Mouse (Mus musculus) kidney, adult 8-10 months (tissue): Measurements from ENCODE around the gene Hist1h2ab.
"Not testable (repeated sequence)": the region's sequence is repeated elsewhere in the genome, so short reads cannot be mapped to it uniquely, and the experiment has no call there.

Source experiments
- DNase-seq, 2 experiments: peaks; one replicate each; pipeline ENCODE4 v3.0.0; 2022

The Hist1h2ab gene

DNA sequence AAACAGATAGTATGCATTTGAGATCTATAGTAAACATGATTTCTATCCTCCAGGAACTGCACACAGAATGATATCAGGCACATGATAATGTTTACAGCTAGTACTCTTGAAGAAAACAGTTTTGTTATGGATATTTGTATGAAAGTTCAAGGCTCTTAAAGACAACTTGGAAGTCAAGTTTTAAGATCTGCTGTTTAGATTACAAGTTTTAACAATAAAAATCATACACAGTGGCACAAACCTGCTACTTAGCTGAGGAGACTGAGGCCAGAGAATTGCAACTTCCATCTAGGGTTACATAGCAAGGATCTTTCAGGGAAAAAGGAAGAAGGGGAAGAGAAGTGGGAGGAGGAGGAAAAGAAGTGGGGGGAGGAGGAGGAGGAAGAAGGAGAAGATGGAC, 4.1 kb downstream of the Hist1h2ab start:
- DNase-seq: no peak

DNA sequence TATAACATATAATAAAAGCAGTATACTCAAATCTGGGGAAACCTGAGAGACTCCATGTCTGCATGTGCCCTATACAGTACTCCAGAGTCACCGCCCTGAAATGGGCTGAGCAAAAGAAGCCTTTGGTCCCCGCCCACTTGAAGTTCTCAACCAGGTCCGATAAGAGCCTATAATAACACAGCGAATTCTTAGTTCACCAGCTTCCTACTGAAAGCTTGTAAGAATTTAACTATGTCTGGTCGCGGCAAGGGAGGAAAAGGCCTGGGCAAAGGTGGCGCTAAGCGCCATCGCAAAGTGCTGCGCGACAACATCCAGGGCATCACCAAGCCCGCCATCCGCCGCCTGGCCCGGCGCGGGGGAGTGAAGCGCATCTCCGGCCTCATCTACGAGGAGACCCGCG, 5.9 kb downstream of the Hist1h2ab start, which contains the start of gene Hist1h4b:
Gene Hist1h4b (plus strand): TSS at position 224 of the 400 bp plus-strand sequence.
- peak; percentile 89 to 92 for DNase-seq

DNA sequence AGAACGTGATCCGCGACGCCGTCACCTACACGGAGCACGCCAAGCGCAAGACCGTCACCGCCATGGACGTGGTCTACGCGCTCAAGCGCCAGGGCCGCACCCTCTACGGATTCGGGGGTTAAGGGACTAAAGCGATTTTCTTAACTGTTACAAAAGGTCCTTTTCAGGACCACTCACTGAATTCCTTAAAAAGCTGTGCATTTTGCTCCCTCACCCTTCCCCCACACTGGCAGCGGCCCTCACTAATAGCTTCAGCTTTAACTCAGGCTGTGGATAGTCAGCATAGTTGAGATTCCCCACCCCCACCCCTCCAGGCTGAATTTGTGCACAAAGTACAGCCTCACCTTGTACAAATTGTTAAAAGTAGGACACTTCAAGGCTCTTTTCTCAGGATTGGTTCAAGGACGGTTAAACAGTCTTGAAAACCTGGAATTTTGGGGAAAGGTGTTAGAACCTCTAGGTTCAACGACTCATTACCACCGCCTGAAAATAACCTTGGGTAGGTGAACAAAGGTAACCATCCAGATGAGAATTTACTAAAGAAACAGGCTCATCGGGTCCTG, 6.4 kb downstream of the Hist1h2ab start:
- DNase-seq: no peak

DNA sequence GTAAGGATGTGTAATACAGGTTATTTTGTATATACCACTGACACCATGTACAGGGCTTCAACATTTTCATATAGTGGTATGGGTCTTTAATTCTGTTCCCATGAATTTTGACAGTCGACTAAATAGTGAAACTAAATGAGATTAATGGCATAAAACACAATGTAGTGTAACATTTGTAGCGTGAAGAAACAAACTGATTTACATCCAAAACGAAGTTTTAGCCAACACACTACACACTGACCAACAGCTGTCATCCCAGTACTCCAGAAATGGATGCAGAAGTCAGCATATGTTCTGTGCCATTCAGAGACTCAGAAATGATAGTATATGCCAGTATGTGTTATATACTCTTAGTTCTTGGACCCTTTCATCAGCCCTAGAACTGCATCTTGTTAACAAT, 7.0 kb downstream of the Hist1h2ab start:
- DNase-seq: no peak

DNA sequence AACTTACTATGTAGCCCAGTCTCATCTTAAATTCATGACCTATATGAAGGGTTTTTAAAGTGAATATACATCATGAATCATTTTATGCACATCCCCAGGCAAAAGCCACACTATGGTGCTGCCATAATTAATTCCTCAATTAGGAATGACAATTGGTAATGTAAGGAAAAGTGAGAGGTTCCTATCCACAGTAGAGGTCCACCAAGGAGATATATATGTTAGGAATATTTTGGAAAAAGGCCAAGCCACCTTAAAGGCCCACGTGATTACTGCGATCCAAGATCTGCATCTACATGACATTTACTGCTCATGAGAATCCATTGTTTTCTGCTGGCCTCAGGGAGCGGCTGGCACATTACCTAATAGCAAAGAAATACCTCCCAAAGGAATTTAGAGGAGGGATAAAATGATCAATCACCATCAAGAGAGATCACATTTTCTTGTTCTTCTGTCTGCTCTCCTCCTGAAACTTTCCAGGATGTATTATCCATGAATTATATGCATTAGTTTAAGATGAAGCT, 8.4 kb downstream of the Hist1h2ab start:
- no peak for DNase-seq

DNA sequence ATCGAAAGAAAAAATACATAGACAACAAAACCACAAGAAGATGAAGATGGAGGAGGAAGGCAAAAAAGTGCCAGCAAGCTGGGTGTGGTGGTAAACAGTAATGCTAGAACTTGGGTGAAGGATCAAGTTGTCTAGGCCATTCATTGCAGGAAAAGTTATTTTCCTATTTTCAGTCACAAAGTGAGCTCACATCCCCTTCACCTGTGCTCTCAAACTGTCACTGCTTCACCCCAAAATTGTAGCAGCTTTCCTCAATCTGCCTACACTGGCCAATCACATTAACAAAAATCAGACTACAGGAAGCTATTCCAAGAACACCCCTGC, 9.0 kb downstream of the Hist1h2ab start:
- DNase-seq: no peak

DNA sequence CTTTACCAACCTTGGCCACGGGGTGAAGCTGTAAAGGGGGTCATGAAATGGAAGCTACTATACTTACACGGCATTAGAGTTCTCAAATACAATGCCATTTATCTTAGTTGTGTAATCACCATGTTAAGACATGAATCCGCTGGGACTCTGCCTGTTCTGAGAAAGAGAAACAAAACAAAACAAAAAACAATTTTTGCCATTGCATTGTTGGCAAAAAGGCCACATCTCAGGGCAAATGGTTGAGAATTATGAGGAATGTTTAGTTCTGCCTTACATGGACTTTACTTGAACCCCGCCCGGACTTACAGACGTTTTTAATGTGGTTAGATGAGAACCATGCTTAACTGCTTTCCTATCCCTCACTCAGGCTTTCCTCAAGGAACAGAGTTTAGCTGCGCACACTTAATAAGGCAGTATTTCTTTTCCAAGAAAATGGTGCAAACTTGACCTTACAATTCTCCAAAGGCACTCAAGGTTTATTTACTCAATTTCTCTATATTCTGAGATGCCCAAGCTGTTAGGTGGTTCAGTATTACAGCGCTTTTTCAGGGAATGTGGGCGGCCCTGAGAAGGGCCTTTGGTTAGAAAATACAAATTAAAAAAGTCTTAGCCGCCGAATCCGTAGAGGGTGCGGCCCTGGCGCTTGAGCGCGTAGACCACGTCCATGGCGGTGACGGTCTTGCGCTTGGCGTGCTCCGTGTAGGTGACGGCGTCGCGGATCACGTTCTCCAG, 9.5 kb downstream of the Hist1h2ab start:
- no peak for DNase-seq

DNA sequence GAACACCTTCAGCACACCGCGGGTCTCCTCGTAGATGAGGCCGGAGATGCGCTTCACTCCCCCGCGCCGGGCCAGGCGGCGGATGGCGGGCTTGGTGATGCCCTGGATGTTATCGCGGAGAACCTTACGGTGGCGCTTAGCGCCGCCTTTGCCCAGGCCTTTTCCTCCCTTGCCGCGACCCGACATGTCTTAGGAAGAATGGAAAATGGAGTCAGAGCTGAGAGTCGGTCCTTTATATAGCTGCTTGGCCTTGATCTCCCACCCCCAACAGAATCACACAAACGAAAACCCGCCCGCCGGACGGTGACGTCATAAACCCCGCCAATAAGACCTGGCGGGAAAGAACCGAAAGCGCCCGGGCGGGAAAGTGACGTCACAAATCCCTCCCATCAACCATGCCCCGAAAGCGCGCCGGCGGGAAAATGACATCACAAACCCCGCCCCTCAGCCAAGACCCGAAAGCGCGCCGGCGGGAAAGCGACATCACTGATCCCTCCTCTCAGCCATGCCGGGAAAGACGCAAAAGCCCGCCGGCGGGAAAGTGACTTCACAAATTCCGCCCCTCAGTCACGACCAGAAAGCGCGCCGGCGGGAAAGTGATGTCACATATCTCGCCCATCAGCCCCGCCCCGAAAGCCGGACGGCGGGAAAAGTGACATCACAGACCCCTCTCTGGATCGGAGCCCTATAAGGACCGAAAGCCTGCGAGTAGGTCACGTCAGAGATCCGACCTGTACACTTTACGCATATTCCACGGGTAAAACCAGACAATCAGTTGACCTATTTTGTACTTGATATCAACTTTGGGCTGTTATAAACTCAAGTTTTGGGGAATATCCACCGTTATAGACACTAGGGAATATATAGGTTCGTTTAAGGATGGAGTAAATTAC, 10.3 kb downstream of the Hist1h2ab start, which contains the start of gene Hist1h4a:
Gene Hist1h4a (minus strand): TSS at position 259 of the 893 bp plus-strand sequence.
- DNase-seq: peak; percentile 93 to 95

DNA sequence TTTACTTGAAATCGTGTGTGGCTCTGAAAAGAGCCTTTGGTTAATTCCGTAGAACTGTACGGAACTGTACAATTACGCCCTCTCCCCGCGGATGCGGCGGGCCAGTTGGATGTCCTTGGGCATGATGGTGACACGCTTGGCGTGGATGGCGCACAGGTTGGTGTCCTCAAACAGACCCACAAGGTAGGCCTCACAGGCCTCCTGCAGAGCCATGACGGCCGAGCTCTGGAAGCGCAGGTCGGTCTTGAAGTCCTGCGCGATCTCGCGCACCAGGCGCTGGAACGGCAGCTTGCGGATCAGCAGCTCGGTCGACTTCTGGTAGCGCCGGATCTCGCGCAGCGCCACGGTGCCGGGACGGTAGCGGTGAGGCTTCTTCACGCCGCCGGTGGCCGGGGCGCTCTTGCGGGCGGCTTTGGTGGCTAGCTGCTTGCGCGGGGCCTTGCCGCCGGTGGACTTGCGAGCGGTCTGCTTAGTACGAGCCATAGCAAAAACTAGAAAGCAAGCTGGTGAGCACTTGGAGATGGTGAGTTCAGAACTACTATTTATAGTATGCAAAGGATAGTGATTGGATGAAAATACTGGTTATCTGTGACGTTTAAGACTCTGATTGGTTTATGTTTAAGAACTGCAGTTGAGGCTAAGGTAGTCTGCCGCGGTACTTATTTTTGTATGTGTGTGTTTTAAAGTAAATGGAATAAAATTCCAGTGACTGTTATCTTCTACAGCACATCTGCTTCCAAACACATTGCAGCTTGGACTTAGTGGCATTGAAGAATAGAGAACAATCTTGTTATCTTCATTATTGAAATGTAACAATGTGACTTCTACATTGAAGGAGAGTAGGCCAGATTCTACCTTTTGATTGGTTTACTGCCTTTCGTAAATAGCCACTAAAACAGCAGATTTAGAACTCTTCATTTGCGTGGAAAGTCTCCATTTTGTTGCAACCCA, 11.2 kb downstream of the Hist1h2ab start, which contains the start of gene Hist1h3a:
Gene Hist1h3a (minus strand): TSS at position 516 of the 951 bp plus-strand sequence.
- DNase-seq: peak; percentile 45 to 72

DNA sequence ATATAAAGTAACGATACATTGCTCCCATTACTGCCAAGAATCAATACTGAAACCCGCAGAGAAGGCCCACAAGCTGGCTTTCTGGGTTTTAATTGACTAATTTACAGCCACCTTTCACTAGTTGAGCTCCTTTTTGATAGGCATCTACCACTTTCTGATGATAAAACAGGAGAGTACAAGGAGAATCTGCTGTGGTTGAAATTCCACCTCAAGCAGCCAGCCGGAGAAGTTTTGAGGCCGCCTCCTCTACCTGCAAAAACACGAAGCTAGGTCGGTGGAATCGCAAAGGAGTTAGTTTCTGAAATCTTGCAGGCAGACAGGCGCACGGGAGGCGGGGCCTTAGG, 12.3 kb downstream of the Hist1h2ab start:
- no peak for DNase-seq

DNA sequence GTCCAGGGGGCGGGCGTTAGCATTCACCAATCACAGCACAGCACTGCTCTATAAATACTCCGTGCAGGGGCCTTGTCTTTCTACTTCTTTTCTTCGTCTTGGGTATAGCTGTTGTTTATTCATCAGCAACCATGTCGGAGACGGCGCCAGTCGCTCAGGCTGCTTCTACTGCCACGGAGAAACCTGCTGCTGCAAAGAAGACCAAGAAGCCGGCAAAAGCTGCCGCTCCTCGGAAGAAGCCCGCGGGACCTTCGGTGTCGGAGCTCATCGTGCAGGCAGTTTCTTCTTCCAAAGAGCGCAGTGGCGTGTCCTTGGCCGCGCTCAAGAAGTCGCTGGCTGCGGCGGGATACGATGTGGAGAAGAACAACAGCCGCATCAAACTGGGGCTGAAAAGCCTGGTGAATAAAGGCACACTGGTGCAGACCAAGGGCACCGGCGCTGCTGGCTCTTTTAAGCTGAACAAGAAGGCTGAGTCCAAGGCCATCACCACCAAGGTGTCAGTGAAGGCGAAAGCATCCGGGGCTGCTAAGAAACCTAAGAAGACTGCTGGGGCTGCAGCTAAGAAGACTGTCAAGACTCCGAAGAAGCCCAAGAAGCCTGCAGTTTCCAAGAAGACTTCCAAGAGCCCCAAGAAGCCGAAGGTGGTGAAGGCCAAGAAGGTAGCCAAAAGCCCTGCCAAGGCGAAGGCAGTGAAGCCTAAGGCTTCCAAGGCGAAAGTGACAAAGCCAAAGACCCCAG, 12.8 kb downstream of the Hist1h2ab start, which contains the start of gene Hist1h1a:
Gene Hist1h1a (plus strand): TSS at position 81 of the 738 bp plus-strand sequence.
- DNase-seq: peak; percentile 78 to 83

DNA sequence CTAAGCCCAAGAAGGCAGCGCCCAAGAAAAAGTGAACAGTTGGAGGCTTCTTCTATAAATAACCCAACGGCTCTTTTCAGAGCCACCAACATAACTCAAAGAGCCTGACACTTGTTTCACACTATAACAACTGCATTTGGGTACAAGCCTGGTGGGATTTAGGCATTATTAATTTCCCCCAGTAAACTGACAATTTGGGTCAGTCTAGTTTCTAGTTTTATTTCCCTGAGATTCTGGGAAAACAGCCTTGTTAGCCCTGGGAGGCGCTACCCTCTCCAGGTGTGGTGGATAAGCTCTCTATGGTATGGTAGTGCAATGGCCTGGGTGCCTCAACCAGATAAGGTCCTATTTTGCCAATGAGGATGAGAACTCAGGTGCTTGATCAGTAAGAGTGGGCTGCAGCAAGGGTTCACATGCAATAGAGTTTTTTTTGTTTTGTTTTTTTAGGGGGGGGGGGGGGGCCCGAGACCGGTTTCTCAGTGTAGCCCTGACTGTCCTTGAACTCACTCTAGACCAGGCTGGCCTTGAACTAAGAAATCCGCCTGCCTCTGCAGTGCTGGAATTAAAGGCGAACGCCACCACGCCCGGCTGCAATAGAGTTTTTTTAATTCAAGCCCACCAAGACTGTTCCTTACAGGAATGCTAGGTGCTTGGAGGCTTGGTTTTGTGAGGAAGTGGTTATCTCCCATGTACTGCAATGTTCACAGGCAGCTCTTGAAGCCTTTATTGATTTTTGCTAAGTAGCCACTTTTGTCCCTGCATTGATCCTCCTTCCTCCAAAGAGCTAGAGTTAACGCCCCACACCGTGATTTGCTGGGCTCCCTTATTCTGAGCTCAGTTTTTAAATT, 13.6 kb downstream of the Hist1h2ab start:
- DNase-seq: no peak

DNA sequence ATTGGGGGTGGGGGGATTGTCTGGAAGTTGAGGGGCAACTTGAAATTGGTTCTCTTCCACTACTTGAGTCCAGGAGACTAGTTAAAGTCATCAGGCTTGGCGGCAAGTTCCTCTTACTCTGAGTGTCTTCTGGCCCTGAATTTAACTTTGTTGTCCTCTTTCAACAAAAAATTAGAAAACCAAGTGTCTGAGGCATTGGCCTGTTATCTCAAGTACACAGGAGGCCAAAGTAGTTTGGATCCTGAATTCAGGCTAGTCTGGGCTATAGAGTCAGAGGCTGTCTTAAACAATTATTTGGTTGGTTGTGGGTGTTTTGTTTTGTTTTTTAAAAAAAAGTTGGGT, 14.2 kb downstream of the Hist1h2ab start:
- DNase-seq: no peak

DNA sequence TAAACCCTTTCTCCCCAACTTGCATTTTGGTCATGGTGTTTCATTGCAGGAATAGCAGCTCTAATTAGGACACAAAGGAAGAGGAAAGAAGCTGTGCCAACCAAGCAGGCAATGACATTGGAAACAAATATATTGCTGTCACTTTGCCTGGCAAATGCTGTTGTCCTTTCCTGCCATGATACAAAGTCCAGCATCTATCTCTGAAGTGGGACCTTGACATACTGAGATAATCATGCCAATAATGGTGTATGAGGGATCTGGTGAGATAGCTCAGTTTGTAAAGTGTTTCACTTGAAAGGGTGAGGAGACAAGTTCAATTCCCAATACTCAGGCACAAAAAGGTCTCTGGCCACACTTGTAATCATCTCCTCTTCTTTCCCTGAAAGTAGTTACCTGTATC, 15.8 kb downstream of the Hist1h2ab start:
- DNase-seq: no peak

DNA sequence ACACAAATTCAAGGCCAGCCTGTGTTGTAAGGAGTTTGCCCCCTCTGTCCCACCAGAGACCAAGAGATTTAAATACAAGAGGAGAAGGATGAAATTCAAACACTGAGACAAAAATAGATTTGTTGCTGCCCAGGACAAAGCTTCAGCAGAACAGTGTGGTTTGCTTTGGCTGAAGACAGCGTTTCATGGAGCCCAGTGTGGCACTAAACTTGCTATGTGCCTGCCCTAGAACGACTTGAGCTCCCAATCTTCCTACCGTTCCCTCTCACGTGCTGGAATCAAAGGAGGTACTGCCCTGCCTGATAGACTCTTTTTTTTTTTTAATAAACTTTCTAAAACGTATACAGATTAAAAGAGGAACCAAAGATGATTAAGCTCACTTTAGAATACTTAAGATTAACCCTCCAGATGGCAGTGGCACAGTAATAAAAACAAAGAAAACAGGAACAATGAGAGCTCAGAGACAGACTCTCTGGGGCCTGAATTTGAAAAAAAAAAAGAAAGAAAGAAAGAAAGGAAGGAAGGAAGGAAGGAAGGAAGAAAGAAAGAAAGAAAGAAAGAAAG, 18.0 kb downstream of the Hist1h2ab start:
- no peak for DNase-seq

DNA sequence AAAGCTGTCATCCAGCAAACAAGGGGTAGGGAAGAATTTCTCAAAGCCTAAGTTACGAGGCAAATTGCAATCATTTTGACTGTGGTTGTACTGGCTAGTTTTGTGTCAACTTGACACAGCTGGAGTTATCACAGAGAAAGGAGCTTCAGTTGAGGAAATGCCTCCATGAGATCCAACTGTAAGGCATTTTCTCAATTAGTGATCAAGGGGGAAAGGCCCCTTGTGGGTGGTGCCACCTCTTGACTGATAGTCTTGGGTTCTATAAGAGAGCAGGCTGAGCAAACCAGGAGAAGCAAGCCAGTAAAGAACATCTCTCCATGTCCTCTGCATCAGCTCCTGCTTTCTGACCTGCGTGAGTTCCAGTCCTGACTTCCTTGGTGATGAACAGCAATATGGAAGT, 18.7 kb downstream of the Hist1h2ab start, which contains the start of gene Trim38:
Gene Trim38 (plus strand): TSS at position 301 of the 400 bp plus-strand sequence.
- not testable (repeated sequence) for DNase-seq

DNA sequence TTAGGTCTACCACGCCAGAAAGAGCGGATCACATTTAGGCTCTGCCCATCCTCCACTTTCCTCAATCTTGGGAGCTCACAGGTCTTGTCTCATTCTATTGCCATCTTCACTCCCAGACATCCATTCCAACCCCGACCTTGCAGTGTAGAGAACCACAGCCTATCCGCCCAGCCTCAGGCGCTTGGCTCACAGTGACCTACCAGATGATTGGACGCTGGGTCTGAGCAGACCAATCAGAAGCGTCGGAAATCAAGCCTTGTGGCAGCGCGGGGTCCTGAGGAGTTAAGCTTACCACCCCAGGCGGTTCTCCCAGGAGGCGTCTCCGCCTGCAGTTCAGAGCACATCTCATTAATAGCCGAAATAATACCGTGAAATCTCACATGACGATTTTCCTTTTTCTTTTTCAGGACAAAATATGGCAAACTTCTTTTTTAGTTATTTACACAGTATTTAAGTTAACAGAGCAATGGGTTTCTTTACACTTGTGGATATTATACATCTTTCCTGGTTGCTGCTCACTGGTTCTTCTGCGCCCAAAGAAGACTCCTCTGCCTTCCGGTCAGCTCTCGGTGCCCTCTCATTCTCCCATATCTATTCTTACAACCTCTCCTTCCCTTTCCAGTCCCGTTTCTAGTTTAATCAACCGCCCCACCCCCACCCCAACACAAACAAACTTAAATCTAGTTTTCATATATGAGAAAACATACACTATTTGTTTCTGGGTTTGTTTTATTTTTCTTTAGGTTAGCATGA, 21.8 kb downstream of the Hist1h2ab start:
- DNase-seq: no peak

DNA sequence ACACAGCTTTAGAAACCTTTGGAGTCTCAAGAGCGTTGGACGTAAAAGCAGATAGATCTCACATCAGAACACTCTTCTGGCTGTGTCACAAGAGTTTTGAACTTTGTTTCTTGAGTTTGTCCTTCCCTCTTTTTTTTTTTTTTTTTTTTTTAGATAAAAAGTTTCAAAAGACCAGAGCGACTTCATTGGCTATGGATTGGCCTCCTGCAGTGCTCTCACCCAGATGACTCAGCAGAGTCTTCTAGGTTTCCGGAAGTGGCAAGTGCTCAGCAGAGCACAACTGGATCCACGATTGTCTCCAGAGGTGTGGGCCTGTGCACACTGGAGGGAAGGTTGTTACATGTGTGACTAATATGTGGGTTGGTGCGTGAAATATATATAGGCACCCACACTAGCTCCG, 27.4 kb downstream of the Hist1h2ab start:
- no peak for DNase-seq

DNA sequence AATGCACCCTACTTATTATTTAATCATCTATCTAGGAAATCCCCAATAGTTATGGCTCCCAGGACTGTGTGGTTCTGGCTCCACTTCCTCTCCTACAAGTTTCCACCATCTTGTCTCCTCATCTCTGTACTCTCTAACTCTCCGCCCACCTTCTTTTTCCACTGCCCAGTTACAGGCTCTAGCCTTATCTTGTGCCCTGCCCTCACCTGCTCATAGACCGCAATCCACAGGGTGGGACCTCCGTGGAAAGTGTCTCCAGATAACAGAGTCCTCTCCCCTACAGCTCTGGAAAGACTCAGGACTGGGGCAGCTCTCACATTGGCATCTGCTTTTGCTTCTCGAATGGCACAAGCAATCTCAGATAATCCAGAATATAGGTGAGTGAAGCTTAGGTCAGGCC, 28.1 kb downstream of the Hist1h2ab start:
- no peak for DNase-seq
